Mouse (Mus musculus) kidney, embryonic 14.5 days (tissue): ENCODE measurements around the gene Gbf1. TPM values are rescaled to one million over a fixed set of nuclear protein-coding genes. Genes with fewer than 3 reads are reported as not detected.
"Not testable (repeated sequence)": the region's sequence is repeated elsewhere in the genome, so short reads cannot be mapped to it uniquely, and the experiment has no call there.

Experiments used
- ATAC-seq: fragments of 200-750 bp; cut with Nextera tagmentation; 2 replicates; pipeline ENCODE4 v1.8.0; 2017; ENCODE audit warnings: moderate number of reproducible peaks, mild to moderate bottlenecking, moderate TSS enrichment, moderate library complexity; ENCODE audit not compliant: low FRiP score, low TSS enrichment
- H3K27ac ChIP-seq: fragments of 300-500 bp; sonication (generic); 2 replicates; pipeline ENCODE4 v1.5.1; 2014; ENCODE audit warnings: low read depth, mild to moderate bottlenecking, low read length, moderate library complexity, mixed read lengths
- H3K27me3 ChIP-seq: fragments of 300-500 bp; sonication (generic); 2 replicates; pipeline ENCODE4 v1.6.1; 2014; ENCODE audit warnings: mild to moderate bottlenecking, low read length; ENCODE audit not compliant: control insufficient read depth, insufficient read depth
- H3K36me3 ChIP-seq: fragments of 300-500 bp; sonication (generic); 2 replicates; pipeline ENCODE4 v1.6.1; 2014; ENCODE audit warnings: low read length, mixed read lengths; ENCODE audit not compliant: control insufficient read depth, insufficient read depth
- H3K4me1 ChIP-seq: fragments of 300-500 bp; sonication (generic); 2 replicates; pipeline ENCODE4 v1.6.1; 2014; ENCODE audit warnings: low read length, mixed read lengths; ENCODE audit not compliant: control insufficient read depth, insufficient read depth
- H3K4me2 ChIP-seq: fragments of 300-500 bp; sonication (generic); replicated peaks from 2 replicates; pipeline ENCODE4 v1.6.1; 2014; ENCODE audit warnings: low read depth, mild to moderate bottlenecking, low read length
- H3K4me3 ChIP-seq: fragments of 300-500 bp; sonication (generic); 2 replicates; pipeline ENCODE4 v1.5.1; 2014; ENCODE audit warnings: mild to moderate bottlenecking, low read length
- H3K9ac ChIP-seq: fragments of 300-500 bp; sonication (generic); 2 replicates; pipeline ENCODE4 v1.6.1; 2014; ENCODE audit warnings: low read depth, mild to moderate bottlenecking, low read length, moderate library complexity
- H3K9me3 ChIP-seq: fragments of 300-500 bp; sonication (generic); 2 replicates; pipeline ENCODE4 v1.6.1; 2016; ENCODE audit warnings: low read length; ENCODE audit not compliant: control insufficient read depth
- WGBS: fragments of 180-500 bp; shearing (Covaris S2); extraction: QIAGEN DNeasy Blood & Tissue Kit; methylation state at CpG from one replicate; pipeline ENCODE4 v1.1.7; 2014; 5-methylcytosine and 5-hydroxymethylcytosine counted together
- polyA plus RNA-seq: library from polyadenylated mRNA; unstranded; fragments of >200 nt; fragmentation: Nextera tagmentation; extraction: Ambion mirVana; gene quantifications from 2 replicates; pipeline ENCODE4 v1.2.1, GENCODE M21; 2014

Gbf1 gene
- polyA plus RNA-seq, 1 experiment from 2014 or later: 50.3 TPM

DNA sequence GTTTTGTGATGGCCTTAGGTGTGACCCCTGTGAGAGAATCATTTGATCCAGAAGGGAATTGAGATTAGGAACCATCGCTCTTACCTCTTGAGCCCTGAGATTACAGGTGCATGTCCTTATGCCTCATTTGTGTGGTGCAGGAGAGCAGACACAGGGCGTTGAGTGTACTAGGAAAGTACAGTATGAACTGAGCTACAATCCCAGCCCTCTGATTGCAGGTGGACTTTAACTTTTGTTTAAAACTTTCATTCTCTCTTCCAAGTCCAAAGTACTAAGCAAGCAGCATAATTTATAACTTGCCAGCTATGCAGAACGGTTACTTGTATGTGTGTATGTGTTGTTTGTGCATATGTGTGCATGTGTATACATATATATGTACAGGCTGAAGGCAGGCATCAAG lies 46.0 kb downstream of the Gbf1 start:
- no peak overlapping the region for H3K4me2 ChIP-seq
- H3K36me3 ChIP-seq: no peaks in the 10 kb centered on the region
- no peak overlapping the region for H3K4me3 ChIP-seq
- H3K4me1 ChIP-seq: no peaks in the 10 kb centered on the region
- H3K27me3 ChIP-seq: no peaks in the 10 kb centered on the region
- no peak for ATAC-seq
- H3K9ac ChIP-seq: no peak overlapping the region
- no peak overlapping the region for H3K27ac ChIP-seq
- H3K9me3 ChIP-seq: no peaks in the 10 kb centered on the region
- WGBS: 94% methylated on average over 3 of the region's 3 CpGs

DNA sequence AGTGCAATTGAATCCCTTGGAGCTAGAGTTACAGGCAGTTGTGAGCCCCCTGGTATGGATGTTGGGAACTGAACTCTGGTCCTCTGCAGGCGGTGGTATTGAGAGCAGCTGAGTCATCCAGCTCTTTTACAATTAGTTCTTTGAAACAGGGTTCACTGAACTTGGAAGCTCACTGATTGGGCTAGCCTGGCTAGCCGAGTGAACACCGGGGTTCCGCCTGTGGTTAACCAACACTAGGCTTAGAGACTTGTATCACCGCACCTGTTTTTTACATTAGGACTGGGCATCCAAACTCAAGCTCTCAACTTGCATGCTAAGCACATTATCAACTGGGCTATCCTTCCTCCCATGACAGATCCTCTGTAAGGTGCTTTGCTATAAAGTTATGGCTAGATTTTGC lies 46.6 kb downstream of the Gbf1 start:
- ATAC-seq: no peak
- Histone ChIP-seq H3K27ac (no peak overlapping the region), H3K9me3 (no peaks in the 10 kb centered on the region), H3K4me3 (no peak overlapping the region), H3K4me1 (no peaks in the 10 kb centered on the region), H3K27me3 (no peaks in the 10 kb centered on the region), H3K9ac (no peak overlapping the region), H3K4me2 (no peak overlapping the region), H3K36me3 (no peaks in the 10 kb centered on the region)
- 84% methylated on average over 5 of the region's 5 CpGs for WGBS

DNA sequence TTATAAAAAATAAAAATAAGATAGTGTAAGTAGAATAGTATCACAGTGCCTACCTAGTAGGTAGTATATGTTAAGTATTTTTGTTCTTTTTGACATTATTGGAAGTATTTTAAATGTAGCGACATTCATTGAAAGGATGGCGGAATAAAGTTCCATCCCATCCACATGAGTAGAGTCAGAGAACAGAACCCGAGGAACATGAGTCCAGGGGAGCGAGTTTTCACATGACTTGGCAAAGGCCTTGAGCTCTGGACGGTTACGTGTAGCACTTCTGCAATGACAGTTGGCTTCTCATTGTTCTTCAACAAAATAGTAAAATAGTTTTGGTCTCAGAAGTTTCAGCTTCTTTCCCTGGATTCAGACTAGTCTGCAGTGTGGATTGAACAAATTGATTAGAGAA lies 51.9 kb downstream of the Gbf1 start:
- H3K36me3 ChIP-seq: no peaks in the 10 kb centered on the region
- H3K4me2 ChIP-seq: no peak overlapping the region
- no peak overlapping the region for H3K4me3 ChIP-seq
- no peaks in the 10 kb centered on the region for H3K4me1 ChIP-seq
- H3K9me3 ChIP-seq: no peaks in the 10 kb centered on the region
- 95% methylated on average over 6 of the region's 6 CpGs for WGBS
- H3K27ac ChIP-seq: no peak overlapping the region
- no peaks in the 10 kb centered on the region for H3K27me3 ChIP-seq
- ATAC-seq: no peak
- no peak overlapping the region for H3K9ac ChIP-seq

DNA sequence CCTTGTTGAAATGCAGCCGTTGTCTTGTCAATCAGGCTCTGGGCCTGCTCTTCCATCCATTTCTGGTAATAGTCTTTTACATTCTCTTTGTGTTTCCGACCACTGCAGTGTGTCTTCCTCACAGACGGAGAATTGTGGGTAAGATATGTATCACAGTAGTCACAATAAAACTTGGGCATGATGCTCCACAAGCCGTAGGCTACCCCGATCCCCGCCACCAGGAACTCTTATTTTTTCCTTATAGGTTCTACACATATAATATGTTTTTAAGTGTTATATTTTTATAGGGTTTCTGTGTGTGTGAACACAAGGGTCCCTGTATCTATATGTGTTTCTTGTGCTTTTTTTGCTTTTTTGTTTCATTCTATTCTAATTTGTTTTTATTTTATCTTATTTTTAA lies 53.4 kb downstream of the Gbf1 start:
- Histone ChIP-seq H3K27ac (no peak overlapping the region), H3K4me3 (no peak overlapping the region), H3K9me3 (no peaks in the 10 kb centered on the region), H3K4me2 (no peak overlapping the region), H3K27me3 (no peaks in the 10 kb centered on the region), H3K36me3 (no peaks in the 10 kb centered on the region), H3K9ac (no peak overlapping the region), H3K4me1 (no peaks in the 10 kb centered on the region)
- no peak for ATAC-seq
- 94% methylated on average over 6 of the region's 6 CpGs for WGBS

DNA sequence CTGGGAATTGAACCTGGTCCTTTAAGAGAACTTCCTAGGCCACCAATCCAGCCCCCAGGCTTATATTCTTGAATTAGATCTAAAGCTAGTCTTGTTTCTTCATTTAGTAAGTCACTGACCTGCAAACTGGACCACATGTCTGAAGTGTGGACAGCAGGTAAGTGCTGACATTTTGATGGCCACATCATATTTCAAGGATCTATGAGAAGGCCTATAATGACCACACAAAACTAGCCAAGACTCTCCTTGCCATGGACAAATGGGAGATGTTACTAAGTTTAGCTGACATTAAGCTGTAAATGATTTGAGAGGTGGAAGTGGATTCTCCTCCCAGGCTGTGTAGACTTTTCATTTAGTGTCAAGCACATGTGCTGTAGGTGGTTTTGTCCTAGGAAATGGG lies 58.6 kb downstream of the Gbf1 start:
- no peak overlapping the region for H3K27ac ChIP-seq
- ATAC-seq: no peak
- no peak overlapping the region for H3K4me2 ChIP-seq
- no peaks in the 10 kb centered on the region for H3K9me3 ChIP-seq
- H3K4me1 ChIP-seq: peaks cover 9% of the 10 kb centered on the region; the same call in 1 of the 2 replicates
- no peak overlapping the region for H3K9ac ChIP-seq
- no peaks in the 10 kb centered on the region for H3K36me3 ChIP-seq
- no peaks in the 10 kb centered on the region for H3K27me3 ChIP-seq
- H3K4me3 ChIP-seq: no peak overlapping the region

DNA sequence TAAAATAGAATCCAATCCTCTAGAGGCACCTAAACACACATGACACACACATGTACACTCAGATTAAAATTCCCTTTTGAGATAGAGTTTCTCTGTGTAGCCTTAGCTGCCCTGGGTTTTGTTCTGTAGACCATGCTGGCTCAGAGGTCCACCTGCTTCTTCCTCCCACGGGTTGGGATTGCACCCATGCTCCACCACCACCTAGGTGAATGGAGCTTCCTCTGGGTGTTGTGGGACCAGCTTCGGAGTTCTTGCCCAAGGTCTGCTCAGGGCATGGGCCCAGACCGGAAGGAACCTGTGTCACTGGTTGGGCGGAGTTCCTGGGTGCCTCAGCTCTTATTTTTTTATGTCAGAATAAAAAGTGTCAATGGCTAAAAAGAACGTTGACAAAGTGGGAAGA lies 62.2 kb downstream of the Gbf1 start:
- no peak for ATAC-seq
- no peak overlapping the region for H3K4me2 ChIP-seq
- H3K9me3 ChIP-seq: no peaks in the 10 kb centered on the region
- H3K9ac ChIP-seq: no peak overlapping the region
- no peaks in the 10 kb centered on the region for H3K36me3 ChIP-seq
- WGBS: 74% methylated on average over 5 of the region's 5 CpGs
- peaks cover 9% of the 10 kb centered on the region; the same call in 1 of the 2 replicates for H3K4me1 ChIP-seq
- H3K4me3 ChIP-seq: no peak overlapping the region
- no peaks in the 10 kb centered on the region for H3K27me3 ChIP-seq
- no peak overlapping the region for H3K27ac ChIP-seq

DNA sequence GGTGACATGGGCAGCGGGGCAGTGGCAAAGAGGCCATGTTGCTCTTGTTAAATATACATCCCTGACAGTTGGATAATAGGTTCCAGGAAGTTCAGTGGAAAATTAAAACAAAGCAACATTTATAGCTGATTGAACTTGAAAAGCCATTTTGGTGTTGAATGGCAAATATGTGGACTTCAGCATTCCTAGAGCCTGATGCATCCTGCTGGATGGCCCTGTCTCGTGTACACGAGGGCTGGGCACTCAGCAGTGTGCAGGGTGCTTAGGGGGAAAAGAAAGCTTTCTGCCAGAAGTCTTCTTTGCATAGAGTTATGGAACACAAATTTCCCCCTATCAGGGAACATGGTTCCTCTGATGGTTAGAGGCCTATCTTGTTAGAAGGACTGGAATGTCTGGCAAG lies 63.1 kb downstream of the Gbf1 start:
- H3K9me3 ChIP-seq: no peaks in the 10 kb centered on the region
- WGBS: 36% methylated on average over 3 of the region's 3 CpGs
- H3K4me2 ChIP-seq: no peak overlapping the region
- no peak overlapping the region for H3K9ac ChIP-seq
- H3K36me3 ChIP-seq: no peaks in the 10 kb centered on the region
- H3K4me3 ChIP-seq: no peak overlapping the region
- H3K4me1 ChIP-seq: peaks cover 9% of the 10 kb centered on the region; the same call in 1 of the 2 replicates
- ATAC-seq: no peak
- H3K27ac ChIP-seq: no peak overlapping the region
- H3K27me3 ChIP-seq: no peaks in the 10 kb centered on the region

DNA sequence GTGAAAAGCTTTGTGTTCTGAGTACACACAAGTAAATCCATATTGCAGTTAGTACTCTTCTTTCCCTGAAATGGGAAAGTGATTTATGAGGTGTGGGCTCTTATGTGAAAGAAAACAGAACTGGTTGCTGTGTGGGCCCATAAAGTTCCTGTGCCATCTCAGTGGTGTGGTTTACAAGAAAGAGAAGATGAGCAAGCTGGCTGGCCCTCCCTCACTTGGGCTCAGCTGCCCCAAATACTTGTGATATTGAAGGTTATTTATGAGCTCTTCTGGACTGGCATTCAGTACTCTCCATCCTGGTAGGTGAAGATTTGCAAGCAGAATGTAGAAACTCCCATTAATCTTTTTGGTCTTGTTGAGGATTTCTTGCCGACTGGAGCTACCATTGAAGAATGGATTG lies 64.4 kb downstream of the Gbf1 start:
- H3K9ac ChIP-seq: no peak overlapping the region
- H3K9me3 ChIP-seq: no peaks in the 10 kb centered on the region
- H3K4me3 ChIP-seq: no peak overlapping the region
- no peak overlapping the region for H3K27ac ChIP-seq
- 27% methylated on average over 1 of the region's 1 CpGs for WGBS
- ATAC-seq: no peak
- no peak overlapping the region for H3K4me2 ChIP-seq
- H3K36me3 ChIP-seq: no peaks in the 10 kb centered on the region
- H3K4me1 ChIP-seq: peaks cover 9% of the 10 kb centered on the region; the same call in 1 of the 2 replicates
- no peaks in the 10 kb centered on the region for H3K27me3 ChIP-seq

DNA sequence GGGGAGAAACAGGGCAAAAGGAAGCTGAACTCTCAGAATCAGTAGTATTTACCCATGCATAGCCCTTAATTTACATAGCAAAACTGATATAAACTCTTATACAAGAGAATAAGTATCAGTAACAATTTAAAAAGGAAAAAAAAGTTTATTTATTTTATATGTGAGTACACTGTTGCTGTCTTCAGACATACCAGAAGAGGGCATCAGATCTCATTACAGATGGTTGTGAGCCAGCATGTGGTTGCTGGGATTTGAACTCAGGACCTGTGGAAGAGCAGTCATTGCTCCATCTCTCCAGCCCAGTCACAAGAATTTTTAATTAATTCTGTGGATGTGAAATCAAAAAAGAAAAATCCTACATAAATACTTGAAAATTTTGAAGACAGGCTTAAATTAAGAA lies 65.0 kb downstream of the Gbf1 start:
- H3K27me3 ChIP-seq, H3K9me3 ChIP-seq, H3K27ac ChIP-seq, H3K4me2 ChIP-seq, H3K4me3 ChIP-seq, ATAC-seq, H3K36me3 ChIP-seq, H3K9ac ChIP-seq, H3K4me1 ChIP-seq: not testable (repeated sequence)

DNA sequence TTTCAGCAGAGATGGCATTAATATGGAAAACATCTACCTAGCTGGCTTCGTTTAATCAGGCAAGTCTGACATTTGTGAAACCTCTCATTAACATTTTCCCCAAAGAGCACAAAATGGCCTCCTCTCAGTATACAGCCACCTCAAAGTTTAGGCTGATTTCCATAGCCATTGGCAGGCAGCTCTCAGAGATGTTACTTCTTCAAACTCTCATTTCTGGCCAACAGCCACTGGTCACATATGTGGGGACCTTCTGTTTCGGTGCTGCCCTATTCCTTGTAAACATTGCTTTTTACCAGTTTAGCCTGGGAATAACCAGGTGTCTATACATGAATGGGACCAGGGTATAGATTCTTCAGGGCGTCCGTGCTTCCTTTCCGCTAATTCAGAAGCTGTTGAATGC lies 67.8 kb downstream of the Gbf1 start:
- 90% methylated on average over 5 of the region's 5 CpGs for WGBS
- Histone ChIP-seq H3K36me3 (no peaks in the 10 kb centered on the region), H3K4me1 (peaks cover 5% of the 10 kb centered on the region; the same call in 1 of the 2 replicates)

More for the DNA sequence above, 67.8 kb downstream of the Gbf1 start:
- no peaks in the 10 kb centered on the region for H3K27me3 ChIP-seq
- no peak overlapping the region for H3K9ac ChIP-seq
- H3K9me3 ChIP-seq: no peaks in the 10 kb centered on the region
- no peak overlapping the region for H3K4me3 ChIP-seq
- H3K27ac ChIP-seq: no peak overlapping the region
- no peak for ATAC-seq
- H3K4me2 ChIP-seq: no peak overlapping the region
